Mouse (Mus musculus): Measurements from ENCODE around the gene Cntn1.

GRCm38 (mm10) chr15:92164127-92164526 is 113.2 kb downstream of the Cntn1 start:
- TF ChIP-seq CTCF (IDR thresholded peaks at IDR 0.05; ENCODE audit: extremely low read depth, insufficient read depth, insufficient read length, insufficient replicate concordance) (no peak), POLR2A (IDR thresholded peaks at IDR 0.05; ENCODE audit: low read depth, low read length) (no peak)

All from spleen, adult 2 months (tissue).